Mouse (Mus musculus) liver, embryonic 14.5 days (tissue): Measurements from ENCODE around the gene Jaml.

Experiments
- CTCF ChIP-seq: IDR thresholded peaks from 2 replicates; pipeline ENCODE4 v1.5.1; 2016; ENCODE audit warnings: antibody characterized with exemption, low read depth, control low read depth
- EP300 ChIP-seq: IDR thresholded peaks from 2 replicates; pipeline ENCODE4 v1.6.1; 2016; ENCODE audit warnings: antibody characterized with exemption, low read depth

DNA sequence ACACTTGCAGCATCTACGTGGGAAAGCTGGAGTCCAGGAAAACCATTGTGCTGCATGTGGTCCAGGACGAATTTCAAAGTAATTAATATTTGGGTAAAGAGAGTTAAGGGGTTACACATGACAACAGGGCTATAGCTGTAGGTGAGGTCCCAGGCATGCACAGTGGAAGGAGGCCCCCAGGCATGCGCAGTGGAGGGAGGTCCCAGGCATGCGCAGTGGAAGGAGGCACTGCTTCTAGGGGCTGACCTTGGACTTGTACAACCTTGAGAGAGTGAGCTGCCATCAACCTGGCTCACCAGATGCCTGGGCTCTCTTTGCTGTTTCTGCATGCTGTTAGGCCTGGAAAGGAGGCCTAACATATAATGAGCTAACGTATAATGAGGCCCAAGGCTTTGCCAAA lies 18.9 kb downstream of the Jaml start:
- TF ChIP-seq CTCF (no peak), EP300 (no peak)
